Mouse (Mus musculus): ENCODE data around the gene Aatk.

The Aatk gene

GRCm38 (mm10) chr11:120051124-120051811 is 4.3 kb upstream of the Aatk start:
- DNase-seq: peak; percentile 67

GRCm38 (mm10) chr11:120049067-120049466 is 2.1 kb upstream of the Aatk start:
- DNase-seq: no peak

DNA sequence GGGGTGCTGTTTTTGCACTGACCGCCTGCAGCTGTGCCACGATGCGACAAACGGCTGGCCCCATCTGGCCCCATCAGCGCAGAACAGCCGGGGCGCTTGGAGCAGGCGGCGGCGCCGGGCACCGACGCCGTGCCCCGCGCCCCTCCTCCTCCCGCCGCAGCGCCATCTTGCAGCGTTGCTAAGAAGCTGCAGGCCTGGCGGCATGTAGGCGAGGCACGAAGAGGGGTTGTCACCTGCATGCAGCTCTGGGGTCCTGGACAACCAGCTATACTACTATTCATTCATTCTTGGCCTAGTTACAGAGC is 1.2 kb upstream of the Aatk start:
- peak; percentile 72 for DNase-seq

- DNase-seq: peak; percentile 74
These were observed 724 bp upstream of the Aatk start for GRCm38 (mm10) chr11:120047531-120048251.

- DNase-seq: peak; percentile 82
These were observed 971 bp downstream of the Aatk start for GRCm38 (mm10) chr11:120045839-120046552.

DNA sequence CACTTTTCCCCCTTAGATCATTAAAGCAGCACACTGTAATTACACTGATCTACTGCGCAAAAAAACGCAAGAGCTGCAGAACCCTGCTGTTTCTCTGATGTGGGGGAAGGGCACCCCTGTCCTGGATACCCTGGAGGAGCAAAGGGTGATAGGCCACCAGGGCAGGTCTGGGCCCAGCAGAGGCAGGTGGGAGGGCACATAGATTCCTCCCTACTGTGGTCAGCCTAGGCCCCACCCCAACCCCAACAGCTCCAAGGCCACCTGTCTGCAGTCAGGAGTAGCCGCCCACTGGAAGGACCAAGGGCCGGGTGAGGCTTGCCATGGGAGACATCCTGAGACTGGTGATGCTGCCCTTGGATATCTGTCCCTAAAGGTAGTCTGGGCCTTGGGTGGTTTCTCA is 1.6 kb downstream of the Aatk start:
- peak; percentile 74 for DNase-seq

- peak; percentile 66 for DNase-seq
These were observed 4.7 kb downstream of the Aatk start for GRCm38 (mm10) chr11:120042141-120042838.

DNA sequence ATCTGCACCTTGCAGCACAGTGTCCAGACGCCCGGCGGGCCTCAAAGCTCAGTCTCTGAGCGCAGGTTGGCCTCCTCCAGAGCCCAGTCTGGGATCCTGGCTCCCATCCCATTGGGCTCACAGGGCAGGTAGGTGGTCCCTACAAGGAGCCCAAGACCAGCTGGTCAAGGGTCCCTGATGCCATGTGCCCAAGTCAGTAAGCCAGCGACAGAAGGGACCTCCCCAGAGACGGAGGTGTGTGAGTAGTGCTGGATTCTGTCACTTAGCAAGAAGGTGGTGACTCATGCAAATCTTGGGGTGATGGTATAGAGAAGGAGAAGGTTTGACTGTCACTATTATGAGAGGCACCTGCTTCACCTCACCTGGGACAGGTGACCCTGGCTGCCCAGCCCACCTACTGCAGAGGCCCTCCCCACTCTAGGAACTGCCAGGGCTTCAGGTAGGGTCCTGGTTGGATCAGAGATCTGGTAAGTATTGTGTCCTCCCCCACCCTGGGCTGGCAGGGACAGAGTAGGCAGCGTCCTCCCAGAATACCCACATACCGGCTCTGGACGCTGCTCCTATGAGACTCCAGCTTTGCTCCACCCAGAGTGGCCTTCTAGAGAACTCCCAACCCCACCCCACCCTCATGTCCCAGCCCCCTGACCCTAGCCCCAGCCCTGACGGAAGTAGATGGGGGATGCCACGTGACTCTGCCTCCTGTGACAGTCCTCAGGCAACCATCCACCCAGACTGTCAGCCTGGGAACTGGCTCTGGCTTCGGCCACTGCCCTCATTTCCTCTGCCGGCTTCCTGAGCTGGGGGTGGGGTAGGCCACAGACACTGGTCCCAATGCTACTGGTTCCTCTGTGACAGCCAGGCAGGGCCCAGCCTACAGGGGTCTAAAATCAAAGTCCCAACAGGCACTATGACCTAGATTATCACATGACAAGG is 5.5 kb downstream of the Aatk start:
- peak; percentile 82 for DNase-seq

DNA sequence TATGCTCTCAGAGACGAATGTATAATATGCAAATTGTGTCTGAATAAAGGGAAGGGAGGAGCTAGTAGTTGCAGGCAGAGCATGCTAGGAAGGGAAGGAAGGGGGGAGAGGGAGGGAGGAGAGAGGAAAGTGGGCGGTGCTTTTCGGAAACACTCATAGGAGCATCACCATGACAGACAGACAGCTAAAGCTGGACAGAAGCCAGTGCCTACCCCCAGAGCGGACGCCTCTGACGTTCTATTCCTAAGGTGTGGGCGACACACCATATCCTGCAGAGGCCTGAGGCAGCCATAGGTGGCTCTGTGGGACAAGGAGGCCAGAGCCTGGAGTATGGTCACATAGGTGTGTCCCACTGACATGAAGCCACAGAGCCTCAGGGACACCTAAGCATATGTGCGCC is 6.5 kb downstream of the Aatk start:
- DNase-seq: peak; percentile 69

DNA sequence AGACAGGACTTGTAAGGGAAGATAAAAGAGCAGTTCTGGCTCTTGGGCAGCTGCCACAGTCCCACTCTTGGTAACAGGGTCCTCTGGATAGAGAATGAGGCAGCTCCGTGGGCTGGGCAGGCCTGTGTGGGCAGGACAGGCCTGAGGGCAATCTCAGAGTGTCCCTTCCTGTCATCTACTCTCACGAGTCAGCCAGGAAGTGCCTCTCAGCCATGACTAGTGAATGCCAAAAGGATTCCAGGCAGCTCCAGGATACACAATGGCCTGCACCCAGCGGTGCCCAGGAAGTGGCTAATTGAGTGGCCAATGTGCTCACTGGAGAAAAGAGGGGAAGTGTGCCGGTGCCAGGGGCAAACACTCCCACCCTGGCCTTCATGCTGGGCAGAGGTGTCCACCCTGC is 7.4 kb downstream of the Aatk start:
- DNase-seq: peak; percentile 58

DNA sequence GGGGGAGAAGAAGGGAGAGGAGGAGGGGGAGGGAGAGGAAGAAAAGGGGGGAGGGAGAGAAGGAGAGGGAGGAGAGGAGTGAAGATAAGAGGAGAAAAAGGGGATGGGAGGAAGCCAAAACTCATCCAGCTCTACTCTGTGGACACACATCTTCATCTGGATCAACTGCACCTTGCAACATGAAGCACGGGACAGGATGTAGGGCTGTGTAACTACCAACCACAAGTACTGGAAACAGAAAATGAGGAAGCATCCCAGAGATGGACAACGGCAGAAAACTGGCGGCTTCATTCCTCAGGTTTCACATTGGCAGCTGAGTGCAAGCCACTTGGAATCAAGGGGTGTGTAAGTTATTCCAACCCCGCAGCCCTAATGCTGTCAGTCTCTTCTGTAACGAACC is 12.2 kb downstream of the Aatk start:
- DNase-seq: no peak

- no peak for DNase-seq
These were observed 12.7 kb downstream of the Aatk start for GRCm38 (mm10) chr11:120034306-120034705.

GRCm38 (mm10) chr11:120033473-120033872 is 13.5 kb downstream of the Aatk start:
- no peak for DNase-seq

- DNase-seq: no peak
These were observed 14.9 kb downstream of the Aatk start for GRCm38 (mm10) chr11:120032052-120032451.

GRCm38 (mm10) chr11:120030145-120030901 is 16.6 kb downstream of the Aatk start:
- DNase-seq: peak; percentile 80

- DNase-seq: peak; percentile 75
These were observed 17.4 kb downstream of the Aatk start for GRCm38 (mm10) chr11:120029431-120030144.

DNA sequence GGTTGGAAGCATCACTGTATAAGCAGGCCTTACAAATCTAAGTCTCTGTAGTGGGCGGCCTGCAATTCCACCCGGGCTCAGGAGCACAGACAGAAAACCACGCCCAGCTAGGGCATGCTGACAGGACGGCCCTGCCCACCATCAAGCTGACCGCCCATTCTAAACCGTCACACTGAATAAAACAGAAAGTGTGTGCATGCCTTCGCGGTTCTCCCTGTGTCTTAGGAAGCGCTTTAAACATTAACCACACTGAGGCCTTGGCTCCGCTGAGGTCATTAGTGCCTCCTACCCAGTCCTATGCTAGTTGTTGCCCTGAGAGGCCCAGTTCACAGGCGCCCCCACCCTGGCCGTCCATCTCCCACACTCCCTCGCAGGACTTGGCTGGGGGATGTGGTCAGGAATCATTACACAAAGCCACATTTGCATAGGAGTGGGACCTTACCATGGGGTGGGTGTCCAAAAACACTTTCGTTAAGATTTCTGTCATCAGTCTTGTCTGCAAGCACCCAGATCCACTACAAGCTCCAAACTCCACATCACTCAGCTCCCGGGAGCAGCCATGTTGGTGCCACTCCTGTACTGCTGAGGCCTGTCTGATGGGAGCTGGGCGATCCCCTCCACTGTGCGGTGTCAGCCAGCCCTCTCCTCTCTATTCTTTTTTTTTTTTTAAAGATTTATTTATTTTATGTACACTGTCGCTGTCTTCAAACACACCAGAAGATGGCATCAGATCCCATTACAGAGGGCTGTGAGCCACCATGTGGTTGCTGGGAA is 18.5 kb downstream of the Aatk start:
- no peak for DNase-seq

- DNase-seq: no peak
These were observed 20.0 kb downstream of the Aatk start for GRCm38 (mm10) chr11:120026941-120027340.

DNA sequence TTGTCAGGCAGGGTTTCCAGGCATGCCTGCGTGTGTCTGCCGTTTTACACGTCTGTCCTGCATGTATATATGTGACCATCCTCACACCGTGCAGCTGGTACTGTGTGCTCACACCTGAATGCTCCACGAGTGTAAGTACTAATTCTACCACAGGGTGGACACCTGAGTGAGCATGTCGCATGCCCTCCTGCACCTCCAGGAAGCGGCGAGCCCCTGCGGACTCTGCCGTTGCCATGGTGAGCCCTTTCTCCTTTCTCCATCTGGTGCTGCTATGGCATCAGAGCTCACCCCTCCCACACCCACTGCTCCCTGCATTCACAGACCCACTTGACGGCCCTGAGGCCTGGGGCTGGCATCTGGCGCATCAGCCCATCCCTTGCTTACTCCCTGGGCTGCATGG is 24.1 kb downstream of the Aatk start:
- DNase-seq: peak; percentile 84

- peak; percentile 76 for DNase-seq
These were observed 24.8 kb downstream of the Aatk start for GRCm38 (mm10) chr11:120022216-120022615.

Measured in cerebellum, adult 11-12 months (tissue).